Mouse (Mus musculus): ENCODE measurements around the gene Phactr4.
A peak's percentile ranks its signal among the peaks of the same experiment; 100 is the strongest.

Phactr4 gene

DNA sequence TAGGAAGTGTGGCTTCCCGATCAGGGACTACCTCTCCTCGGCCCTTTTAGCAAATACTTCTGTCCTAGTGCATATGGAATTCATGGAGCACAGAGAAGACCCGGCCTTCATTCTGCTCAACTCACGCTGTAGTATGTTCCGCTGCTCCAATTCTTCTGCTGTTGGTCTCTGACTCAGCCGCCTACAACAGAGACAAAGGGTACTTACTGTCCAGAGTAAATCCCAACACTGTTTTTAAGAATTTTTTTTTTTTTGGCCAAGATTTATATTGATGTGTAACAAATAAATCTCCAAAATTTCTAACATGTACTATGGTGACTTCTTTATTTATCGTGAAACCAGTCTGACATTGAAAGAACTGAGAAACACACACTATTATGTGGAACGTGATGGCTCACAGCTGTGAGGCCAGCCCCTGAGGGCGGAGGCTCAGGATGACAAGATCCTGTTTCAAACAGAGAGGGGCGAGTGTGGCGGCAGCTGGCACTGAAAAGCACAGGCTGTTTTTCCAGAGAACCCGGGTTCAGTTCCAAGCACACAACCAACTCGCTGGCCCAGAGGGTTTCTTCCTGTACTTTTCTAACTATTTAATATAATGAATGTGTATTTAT, 56.7 kb downstream of the Phactr4 start:
- peak; percentile 69 for DNase-seq

DNA sequence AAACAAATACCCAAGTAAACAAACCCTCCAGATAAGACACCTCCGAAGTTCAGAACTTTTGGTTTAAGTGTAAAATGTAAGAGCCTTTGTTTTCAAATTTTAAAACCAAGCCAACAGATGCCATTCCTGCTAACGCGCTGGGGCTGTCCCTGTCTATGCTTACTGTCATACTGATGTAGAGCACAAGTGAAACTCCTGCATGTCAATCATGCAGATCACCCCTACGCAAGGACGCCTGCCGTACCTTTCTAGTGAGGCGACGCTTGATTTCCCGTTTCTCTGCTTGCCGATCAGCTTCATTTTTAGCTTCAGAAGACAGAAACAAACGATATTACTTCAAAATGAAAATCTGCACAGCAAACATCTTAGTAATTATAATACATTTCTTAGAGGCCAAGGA, 58.8 kb downstream of the Phactr4 start:
- DNase-seq: no peak

DNA sequence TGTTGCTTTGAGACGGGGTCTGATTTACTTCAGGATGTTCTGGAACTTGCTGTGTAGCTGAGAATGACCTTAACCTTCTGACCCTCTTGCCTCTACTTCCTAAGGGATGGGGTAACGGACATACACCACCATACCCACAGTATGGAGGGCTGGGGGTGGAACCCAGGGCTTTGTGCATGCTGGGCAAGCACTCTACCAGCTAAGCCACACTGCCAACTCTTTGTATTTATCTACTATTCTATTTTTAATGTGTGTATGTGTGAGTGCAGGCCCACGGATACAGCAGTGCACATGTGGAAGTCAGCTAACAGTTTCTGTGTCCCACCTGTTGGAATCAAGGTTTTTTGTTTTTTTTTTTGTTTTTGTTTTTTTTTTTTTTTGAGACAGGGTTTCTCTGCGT, 62.8 kb downstream of the Phactr4 start:
- no peak for DNase-seq

DNA sequence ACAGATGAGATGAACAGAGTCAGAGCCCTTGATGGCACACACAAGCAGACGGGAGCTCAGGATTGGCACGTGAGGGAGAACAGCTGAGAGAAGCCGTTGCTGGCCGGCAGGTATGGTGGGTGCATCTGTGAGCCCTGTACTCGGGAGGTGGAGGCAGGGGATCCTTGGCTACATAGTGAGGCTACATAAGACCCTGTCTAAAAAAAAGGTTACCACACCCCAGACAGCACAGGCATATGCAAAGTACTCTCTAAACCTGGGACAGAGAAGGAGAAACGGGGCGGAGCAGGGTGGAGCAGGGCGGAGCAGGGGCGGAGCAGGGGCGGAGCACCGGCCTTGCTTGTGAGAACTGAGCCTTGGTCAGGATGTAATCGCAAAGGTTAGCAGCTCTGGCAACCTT, 66.1 kb downstream of the Phactr4 start:
- peak; percentile 51 for DNase-seq

DNA sequence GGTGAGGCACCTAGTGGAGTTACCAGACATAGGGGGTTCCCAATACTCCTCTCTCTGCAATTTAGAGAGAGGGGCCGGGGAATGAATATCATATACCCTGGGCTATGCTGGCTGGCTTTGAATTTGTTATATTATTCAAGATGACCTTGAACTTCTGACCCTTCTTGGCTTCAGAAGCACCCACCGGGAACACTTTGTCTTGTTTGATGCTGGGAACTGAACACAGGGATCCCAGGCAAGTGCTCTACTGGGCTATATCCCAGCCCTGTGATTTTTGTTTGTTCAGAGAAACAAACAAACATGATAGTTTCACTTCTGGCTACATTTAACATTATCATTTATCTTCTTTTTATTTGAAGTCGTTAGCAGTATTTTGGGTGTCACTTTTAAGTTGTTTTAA, 66.9 kb downstream of the Phactr4 start:
- no peak for DNase-seq

DNA sequence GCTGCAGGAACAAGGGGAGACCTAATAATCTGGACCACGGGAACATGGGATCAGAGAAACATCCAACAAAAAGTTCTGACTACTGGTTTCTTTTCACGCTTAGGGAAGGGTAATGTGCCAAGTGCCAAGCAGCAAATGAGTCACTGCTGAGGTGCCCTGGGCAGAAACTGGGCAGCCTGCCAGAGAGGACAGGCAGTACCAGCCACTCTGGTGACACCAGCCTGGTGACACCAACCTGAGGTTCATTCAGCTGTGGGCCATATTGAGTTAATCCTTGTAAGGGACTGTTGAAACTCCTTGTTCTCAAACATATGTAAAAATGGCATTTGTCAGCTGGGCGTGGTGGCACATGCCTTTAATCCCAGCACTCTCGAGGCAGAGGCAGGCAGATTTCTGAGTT, 67.7 kb downstream of the Phactr4 start:
- peak; percentile 33 for DNase-seq

DNA sequence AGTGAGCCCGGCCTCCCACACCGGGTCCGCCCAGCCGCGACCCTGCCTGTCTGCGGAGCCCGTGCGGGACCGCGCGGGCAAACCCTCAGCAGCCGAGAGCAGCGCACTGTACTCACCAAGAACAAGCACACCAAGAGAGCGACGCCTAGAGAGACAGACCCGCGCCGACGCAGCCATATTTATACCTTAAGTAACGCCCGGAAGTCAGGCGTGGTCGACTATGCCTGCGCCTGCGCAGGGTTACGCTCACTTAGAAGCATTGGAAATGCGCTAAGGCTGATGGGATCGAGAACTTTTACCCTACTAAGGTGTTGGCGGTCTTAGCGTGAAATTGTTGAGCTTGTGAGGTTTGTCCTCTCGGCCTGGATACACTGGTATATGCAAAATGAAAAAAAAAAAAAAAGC, 68.8 kb downstream of the Phactr4 start, which contains the start of gene Rcc1:
Rcc1 (minus strand) TSS at position 125 of the 405 bp plus-strand sequence.
- peak; percentile 91 for DNase-seq

DNA sequence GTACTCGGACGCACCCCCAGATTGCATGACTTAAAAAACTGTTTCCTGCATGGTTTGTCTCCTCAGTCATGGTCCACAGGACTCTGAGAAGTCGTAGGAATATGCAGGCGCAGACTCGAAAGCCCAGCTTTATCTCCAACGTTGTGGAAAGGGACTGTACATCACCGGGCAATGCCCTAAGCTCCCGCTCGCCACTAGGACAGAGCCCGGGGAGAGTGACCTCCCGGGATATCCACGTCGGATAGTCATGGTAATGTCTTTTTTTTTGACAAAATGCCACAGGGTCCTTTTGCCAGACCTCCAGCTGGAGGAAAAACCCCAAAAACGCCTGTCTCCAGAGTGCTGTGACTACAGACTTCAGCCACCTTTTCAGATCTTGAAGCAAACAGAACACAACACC, 69.5 kb downstream of the Phactr4 start:
- peak; percentile 27 for DNase-seq

DNA sequence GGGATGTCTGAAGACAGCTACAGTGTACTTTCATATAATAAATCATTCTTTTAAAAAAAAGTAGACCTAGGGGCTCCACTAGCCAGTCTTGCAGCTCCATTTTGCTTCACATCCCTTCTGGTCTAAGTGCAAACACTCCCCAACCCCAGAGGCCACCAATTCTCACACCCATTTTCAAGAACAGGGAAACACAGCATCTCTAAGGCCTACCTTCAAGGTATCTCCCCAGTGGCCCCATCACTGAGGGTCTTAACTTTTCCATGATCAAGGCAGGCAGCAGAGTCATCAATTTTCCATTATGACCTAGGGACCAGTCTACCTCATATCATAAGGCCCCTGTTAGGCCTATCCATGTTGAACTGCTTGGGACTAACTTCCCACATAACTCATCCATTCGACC, 70.9 kb downstream of the Phactr4 start:
- no peak for DNase-seq

DNA sequence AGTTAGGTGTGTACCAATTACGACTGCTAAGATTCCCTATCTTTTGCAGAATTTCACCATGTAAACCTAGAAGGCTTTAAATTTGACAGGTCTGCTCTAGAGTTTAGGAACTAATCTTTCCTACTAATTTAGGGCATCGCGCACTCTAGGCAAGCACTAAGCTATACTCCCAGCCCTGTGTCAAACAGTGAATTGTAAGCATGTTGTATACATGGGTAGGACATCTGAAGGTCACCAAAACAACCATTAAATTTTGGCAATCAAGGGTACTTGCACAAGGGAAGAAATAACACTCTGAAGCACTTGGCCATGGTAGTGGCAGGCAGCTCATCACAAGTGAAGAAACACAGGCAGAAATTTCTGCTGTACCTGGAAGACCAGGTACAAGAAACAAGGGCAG, 71.4 kb downstream of the Phactr4 start:
- no peak for DNase-seq

DNA sequence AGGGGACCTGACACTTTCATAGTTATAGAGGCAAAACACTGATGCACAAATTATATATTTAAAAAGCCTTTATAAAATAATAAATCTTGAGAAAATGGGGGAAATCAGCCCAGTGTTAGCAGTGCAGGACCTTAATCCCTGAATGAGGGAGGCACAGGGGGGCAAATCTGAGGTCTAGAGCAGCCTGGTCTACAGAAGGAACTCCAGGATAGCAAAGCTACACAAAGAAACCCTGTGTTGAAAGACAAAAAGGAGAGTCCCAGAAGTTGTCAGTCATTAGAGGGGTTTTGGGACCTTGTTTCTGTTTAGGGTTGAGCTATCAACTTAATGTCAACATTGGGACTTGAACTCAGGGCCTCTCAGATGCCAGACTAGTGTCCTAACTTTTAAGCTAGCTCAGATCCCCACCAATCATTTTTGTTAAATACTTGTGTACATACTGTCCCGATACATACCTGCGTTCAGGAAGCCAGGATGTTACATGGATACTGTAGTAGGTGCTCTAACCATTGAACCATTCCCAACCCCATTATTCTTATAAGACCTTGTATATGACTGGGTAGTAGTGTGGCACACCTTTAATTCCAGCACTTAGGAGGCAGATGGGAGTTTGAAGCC, 72.1 kb downstream of the Phactr4 start:
- no peak for DNase-seq

DNA sequence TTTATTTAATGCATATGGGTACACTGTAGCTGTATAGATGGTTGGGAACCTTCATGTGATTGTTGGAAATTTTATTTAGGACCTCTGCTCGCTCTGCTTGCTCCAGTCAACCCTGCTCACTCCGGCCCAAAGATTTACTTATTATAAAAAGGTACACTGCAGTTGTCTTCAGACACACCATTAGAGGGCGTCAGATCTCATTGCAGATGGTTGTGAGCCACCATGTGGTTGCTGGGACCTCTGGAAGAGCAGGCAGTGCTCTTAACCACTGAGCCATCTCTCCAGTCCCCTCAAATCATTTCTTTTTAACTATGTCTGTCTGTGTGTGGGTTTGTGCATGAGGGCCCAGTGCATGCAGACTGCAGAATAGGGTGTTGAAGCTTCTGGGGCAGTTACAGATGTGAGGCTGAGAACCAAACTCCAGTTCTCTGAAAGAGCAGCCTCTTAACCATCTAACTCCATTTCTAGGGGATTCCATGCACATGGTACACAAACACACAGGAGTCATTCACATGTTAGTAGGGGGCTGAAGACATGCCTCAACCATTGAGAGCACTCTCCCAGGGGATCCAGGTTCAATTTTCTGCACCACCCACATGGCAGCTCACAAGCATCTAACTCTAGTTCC, 72.7 kb downstream of the Phactr4 start:
- DNase-seq: no peak

DNA sequence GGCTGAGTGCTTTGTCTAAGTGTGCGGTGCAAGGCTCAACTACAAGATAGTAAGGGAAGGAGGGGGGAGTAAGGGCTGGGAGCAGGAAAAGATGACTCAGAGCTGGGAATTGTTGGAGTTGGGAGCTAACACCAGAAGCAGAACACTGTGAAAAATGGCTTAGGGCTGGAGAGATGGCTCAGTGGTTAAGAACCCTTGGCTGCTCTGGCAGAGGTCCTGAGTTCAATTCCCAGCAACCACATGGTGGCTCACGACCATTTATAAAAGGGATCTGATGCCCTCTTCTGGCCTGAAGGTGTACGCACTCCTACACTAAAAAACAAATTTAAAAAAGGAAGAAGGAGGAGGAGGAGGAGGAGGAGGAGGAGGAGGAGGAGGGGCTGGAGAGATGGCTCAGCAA, 75.6 kb downstream of the Phactr4 start:
- DNase-seq: no peak

DNA sequence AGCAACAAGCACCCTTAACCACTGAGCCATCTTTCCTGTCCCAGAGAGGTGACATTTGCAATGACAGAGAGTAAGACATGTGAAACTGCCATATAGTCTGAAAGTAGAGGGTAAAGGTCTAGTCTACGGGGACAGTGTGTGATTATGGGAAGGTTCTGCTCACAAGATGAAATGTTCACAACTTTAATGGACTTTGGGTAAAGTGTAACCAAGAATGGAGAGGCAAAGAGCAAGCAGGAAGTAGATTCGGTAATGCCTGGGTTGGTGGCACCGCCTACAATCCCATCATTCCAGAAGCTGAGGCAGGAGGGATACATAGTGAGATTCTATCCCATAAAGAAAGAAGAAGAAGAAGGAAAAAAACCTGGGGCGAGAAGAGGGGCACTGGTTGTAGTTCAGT, 76.0 kb downstream of the Phactr4 start:
- DNase-seq: no peak

DNA sequence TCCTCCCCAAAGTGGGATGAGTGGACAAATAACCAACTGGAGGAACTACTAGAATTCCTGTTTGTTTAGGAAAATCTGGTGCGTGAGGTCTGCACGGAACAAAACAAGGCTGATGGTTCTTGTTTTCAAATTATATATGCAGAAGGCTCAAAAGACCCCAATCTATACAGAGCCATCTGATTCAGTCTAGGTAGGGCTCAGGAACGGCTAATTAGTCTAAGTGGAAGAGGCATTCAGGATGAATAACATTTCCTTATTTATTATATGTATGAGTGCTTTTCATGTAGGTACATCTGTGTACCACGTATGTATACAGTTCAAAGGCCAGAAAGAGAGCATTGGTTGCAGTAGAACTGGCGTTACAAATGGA, 76.5 kb downstream of the Phactr4 start:
- no peak for DNase-seq

DNA sequence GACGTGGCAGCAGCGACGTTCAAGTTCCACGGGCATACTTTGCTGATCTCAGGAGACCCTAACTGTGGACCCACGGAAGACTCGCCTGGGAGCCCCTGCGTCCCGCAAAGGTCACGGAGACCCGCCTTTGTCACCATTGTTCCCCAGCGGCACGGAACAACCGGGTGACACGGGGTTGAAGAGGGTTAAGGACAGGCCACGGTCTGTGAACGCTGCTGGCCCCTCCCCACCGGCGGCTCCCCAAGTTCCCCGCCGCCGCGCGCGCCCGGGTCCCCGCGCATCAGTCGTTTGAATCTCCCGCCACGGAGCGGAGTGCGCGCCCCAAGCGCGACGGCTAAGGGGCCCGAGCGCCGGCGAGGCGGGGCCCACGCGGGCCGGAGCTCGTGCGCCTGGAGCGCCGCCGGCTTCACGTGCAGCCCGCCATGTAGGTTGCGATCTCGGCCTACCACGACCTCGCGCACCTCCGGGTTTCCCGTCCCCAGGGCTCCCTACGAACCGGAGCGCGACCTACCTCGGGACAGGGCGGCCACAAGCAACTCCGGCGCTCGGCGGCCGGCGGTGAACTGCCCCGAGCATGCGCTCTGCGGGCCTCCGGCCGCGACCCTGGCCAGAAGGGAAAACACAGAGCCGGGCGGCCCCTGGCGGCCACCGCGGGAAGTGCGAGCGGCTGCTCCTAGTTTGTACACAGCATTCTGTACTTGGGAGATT, 77.0 kb downstream of the Phactr4 start:
- DNase-seq: peak; percentile 98

DNA sequence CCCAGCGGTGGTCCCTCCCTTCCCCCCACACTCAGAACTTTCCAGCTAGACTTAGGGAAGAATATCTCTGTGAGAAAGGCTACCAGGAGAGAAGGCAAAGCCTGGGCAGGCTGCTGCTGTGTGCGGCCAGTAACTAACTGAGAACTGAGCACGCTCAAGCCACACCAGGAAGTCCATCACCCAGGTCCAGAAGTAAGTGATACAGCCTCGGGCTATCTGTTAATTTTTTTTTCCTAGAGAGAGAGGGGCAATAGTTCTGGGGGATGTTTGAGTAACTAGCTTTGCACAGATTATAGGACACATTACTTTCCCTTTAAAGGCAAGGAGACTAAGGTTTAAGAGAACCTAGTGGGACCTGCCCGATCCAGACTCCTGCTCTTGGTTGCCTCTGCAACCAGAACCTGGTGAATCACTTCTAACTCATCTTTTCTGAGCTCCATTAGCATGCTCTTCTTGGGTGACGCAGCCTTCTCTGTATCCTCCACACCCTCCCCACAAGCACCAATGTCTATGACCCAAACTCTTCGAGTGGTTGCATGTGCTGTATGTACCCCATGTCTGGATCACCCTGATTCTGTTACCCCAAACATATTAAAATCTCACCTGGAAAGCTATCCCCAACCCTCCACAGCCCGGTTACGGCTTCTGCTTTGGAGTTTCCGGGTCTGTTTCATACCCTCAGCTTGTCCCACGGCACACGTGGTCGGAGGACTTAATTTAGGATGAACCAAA, 77.7 kb downstream of the Phactr4 start:
- DNase-seq: no peak

DNA sequence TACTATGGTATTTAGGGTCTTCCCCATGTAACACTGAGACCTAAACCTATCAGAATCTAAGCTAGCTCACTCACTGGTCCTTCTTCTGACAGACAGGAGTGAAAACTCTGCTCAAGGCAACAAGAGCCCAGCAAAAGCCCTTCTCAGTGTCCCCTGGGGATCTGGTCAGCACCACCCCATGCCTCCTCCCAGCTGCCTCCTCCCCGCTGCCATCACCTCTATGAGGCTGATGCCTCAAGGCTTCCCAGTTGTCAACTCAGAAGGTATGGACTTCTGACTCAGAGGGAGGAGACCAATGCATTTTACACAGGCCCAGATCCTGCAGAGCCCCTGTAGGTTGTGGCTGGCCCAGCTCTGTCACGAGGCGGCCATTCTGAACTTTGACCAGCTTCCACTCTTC, 80.8 kb downstream of the Phactr4 start:
- no peak for DNase-seq

DNA sequence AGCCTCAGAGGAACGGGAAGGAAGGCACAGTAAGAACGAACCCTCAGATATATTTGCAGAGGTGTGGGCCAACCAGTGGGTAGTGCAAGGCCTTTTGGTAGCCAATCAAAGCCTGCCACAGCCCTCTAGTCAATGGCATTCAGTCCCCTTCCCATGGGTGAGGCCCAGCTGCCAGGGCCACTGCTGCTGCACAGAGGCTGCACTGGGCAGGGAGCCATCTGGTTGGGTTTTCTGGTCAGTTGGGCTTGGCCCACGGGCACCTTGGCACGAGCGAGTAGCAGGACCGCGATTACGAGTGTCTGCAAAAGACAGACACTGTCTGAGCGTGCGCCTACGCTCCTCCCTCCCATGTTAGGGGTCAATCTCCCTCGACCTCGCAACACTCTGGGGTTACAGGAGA, 83.3 kb downstream of the Phactr4 start:
- DNase-seq: no peak

DNA sequence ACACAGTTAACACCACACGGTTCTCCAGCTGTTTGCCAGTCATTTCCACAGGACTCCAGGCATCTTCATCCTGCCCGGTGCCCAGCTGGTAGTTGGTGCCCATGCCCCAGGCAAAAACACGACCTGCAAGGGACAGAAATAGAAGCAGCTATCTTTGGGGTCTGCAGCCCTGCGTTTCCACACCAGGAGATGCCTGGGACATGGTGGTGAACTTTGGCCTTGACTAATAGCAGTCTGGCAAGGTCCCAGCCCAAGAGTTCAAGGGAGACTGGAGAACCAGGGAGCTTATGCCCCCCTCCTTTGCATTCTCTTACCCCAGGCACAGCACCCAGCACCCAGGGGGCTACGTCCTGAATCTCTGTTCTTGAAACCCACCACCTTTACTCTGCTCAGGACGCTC, 89.4 kb downstream of the Phactr4 start:
- no peak for DNase-seq

DNA sequence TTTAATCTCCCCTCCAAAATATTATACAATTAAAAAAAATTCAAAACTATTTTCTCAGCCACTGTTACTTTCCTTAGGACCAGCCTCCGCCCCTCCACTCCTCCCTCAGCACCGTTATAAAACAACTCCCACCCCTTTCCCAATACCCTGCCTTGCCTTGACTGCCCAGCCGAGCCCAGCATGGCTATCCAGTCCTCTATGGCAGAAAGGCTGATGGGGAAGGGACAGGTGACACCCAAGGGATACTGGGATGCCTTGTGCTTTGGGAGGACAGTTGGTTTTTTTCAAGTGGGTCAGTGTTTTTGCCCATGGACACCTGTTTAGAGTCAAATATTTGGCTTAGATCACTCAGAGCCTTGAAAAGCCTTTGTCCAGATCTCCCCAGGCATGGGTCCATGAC, 90.3 kb downstream of the Phactr4 start:
- DNase-seq: no peak

DNA sequence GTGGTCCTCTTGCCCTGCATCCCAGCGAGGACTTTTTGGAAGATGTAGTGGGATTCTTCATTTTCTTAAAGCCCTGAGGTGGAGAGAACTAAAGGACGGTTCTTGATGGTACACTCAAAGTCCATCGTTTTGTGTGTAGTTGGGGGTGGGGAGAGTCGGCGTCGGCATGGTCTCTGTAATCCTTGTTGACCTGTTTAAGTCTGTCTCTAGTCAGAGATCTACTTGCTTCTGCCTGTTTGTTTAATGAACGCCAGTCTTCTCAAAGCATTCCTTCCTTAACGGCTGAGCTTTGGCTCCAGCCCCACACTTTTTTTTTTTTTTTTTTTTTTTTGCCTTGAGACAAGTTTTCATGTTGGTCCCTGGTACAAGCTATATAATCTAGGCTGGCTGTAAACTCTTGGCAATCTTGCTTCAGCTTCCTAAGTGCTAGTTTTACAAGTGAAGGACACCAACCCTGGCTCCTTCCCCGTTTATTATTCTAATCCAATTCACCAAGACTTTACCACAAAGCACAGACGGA, 92.4 kb downstream of the Phactr4 start:
- DNase-seq: no peak
